Mouse (Mus musculus) kidney, adult 18-20 months (tissue): ENCODE measurements around the gene Olfr1046.
"Not testable (repeated sequence)": the region's sequence is repeated elsewhere in the genome, so short reads cannot be mapped to it uniquely, and the experiment has no call there.

Source experiments
- DNase-seq: peaks from one replicate; pipeline ENCODE4 v3.0.0; 2021

Olfr1046 gene

GRCm38 (mm10) chr2:86219214-86219613 is at the start of gene Olfr1046:
Gene Olfr1046, minus strand, starts transcription at chr2:86219314.
- DNase-seq = no peak

- not testable (repeated sequence) for DNase-seq
These were observed 39.1 kb upstream of the Olfr1046 start, which contains the start of gene Olfr1049 for GRCm38 (mm10) chr2:86258228-86258627. Gene Olfr1049, minus strand, starts transcription at chr2:86258328.

- no peak for DNase-seq
These were observed 21.1 kb upstream of the Olfr1046 start, which contains the start of gene Olfr1048 for GRCm38 (mm10) chr2:86240189-86240588. Gene Olfr1048, minus strand, starts transcription at chr2:86240289.

- no peak for DNase-seq
These were observed 12.2 kb upstream of the Olfr1046 start, which contains the start of gene Olfr1047 for GRCm38 (mm10) chr2:86231301-86231700. Gene Olfr1047, minus strand, starts transcription at chr2:86231401.

- DNase-seq = no peak
These were observed 16.2 kb downstream of the Olfr1046 start, which contains the start of gene Olfr1045 for GRCm38 (mm10) chr2:86202909-86203308. Gene Olfr1045, minus strand, starts transcription at chr2:86203009.

GRCm38 (mm10) chr2:86195863-86196262 is 23.3 kb downstream of the Olfr1046 start:
- no peak for DNase-seq

GRCm38 (mm10) chr2:86185583-86185982 is 33.5 kb downstream of the Olfr1046 start, which contains the start of gene Olfr52:
Gene Olfr52, minus strand, starts transcription at chr2:86185683.
- no peak for DNase-seq

GRCm38 (mm10) chr2:86179950-86180349 is 39.2 kb downstream of the Olfr1046 start:
- DNase-seq = no peak

- no peak for DNase-seq
These were observed 41.4 kb downstream of the Olfr1046 start, which contains the start of gene Olfr1044 for GRCm38 (mm10) chr2:86177720-86178119. Gene Olfr1044, minus strand, starts transcription at chr2:86177820.

- DNase-seq = not testable (repeated sequence)
These were observed 43.7 kb downstream of the Olfr1046 start for GRCm38 (mm10) chr2:86175422-86175821.

GRCm38 (mm10) chr2:86167422-86167821 is 51.7 kb downstream of the Olfr1046 start, which contains the start of gene Olfr1043:
Gene Olfr1043, minus strand, starts transcription at chr2:86167522.
- DNase-seq = no peak
